Mouse (Mus musculus) small intestine, adult 2 months (tissue): ENCODE results near the gene Mfsd11.

Experiments used
- CTCF ChIP-seq: fragments of 200-500 bp; IDR thresholded peaks from 2 replicates; pipeline ENCODE4 v1.5.1; 2012; ENCODE audit warnings: low read depth, mild to moderate bottlenecking, control low read depth, inconsistent platforms, low read length, moderate library complexity, mixed read lengths; ENCODE audit not compliant: insufficient replicate concordance, insufficient read length; ENCODE audit errors: extremely low read depth
- POLR2A ChIP-seq: fragments of 200-500 bp; IDR thresholded peaks from 2 replicates; pipeline ENCODE4 v1.6.1; 2012; ENCODE audit warnings: low read depth, mild to moderate bottlenecking, control low read depth, inconsistent platforms, low read length, moderate library complexity

DNA sequence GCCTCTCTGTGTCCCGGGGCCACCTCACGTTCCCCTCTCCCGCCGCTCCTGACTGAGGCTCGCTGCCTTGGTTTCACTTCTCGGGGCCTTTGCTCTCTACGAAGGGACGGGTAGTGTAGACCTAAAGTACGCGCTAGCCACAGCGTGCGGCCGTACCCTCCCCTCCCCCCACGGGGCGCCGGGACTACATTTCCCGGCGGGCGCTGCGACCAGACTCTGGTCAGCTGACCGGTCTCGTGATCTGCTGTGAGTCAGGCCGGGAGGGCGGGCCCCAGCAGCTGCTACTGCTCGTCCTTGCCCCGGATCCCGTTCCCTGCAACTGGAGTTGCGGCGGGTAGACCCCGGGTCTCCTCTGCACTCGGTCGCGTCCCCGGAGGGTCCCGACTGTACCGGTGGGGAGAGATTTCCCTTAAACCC lies 1.3 kb downstream of the Mfsd11 start:
- TF ChIP-seq CTCF (no peak), POLR2A (peak; percentile 51)
